In genomic region chr2:18635052-18635451, GRCm38 (mm10) we compare ENCODE assay signal across 8 mouse cellular contexts. TPM values are rescaled to one million over a fixed set of nuclear protein-coding genes. Genes with fewer than 3 reads are reported as not detected.
DNase-seq lines count a peak whose midpoint lies in the region; ATAC-seq and TF ChIP-seq lines count a peak whose summit lies in the region.

No protein-coding gene starts in this region.

- H3K27me3 ChIP-seq in liver, adult 2 months (ENCODE audit: control insufficient read depth, insufficient read depth, low read length) = no peaks in the 10 kb centered on the region
- H3K27me3 ChIP-seq in cerebellum, adult 2 months (ENCODE audit: control insufficient read depth, insufficient read depth, low read length) = no peaks in the 10 kb centered on the region

- no peak overlapping the region for H3K9ac ChIP-seq in liver, adult 2 months (ENCODE audit: low read depth, low read length)

- TF ChIP-seq POLR2A in liver, adult 2 months (IDR thresholded peaks at IDR 0.05; ENCODE audit: extremely low read depth, insufficient read depth, low read length) = no peak
- TF ChIP-seq POLR2A in cerebellum, adult 2 months (IDR thresholded peaks at IDR 0.05; ENCODE audit: borderline replicate concordance, insufficient read depth, low read length) = no peak

- peak; percentile 42 for DNase-seq in liver, adult 2 months (ENCODE audit: extremely low read depth, low read depth, low spot score)
- DNase-seq in liver = no peak
- DNase-seq in cerebellum, adult 2 months = peak; percentile 98 to 100
- DNase-seq in gastrocnemius, postnatal 14 days = peak; percentile 35
- DNase-seq in layer of hippocampus, adult 9-11 months = peak; percentile 87
- peak; percentile 88 to 91 for DNase-seq in right cerebral cortex, adult 2 months (ENCODE audit: low spot score in 2 of 2)
- DNase-seq in urinary bladder, postnatal 25 days (ENCODE audit: low spot score) = no peak

- H3K79me2 ChIP-seq in liver, adult 2 months (ENCODE audit: control insufficient read depth, insufficient read depth, low read length) = no peaks in the 10 kb centered on the region

- H3K27ac ChIP-seq in liver, adult 2 months (replicated peaks; ENCODE audit: insufficient read depth, low read depth, low read length) = no peak overlapping the region
- no peak overlapping the region for H3K27ac ChIP-seq in cerebellum, adult 2 months (ENCODE audit: insufficient read depth, low read length)

- ATAC-seq in monocyte, adult 5-6 weeks (replicated peaks; ENCODE audit: insufficient number of reproducible peaks, low FRiP score, low TSS enrichment, poor library complexity, severe bottlenecking) = no peak

- H3K36me3 ChIP-seq in liver, adult 2 months (ENCODE audit: control insufficient read depth, insufficient read depth, low read length) = no peaks in the 10 kb centered on the region

- intact Hi-C loops in gastrocnemius, postnatal 14 days (cut with DNase I; ENCODE audit: low total_unique reads) = no loop called here

- whole genome bisulfite sequencing in liver, adult 2 months = 54% methylated on average over 8 of the region's 8 CpGs
- WGBS in cerebellum, adult 2 months = 7% methylated on average over 8 of the region's 8 CpGs

- no peak for TF ChIP-seq CTCF in liver, adult 2 months (IDR thresholded peaks at IDR 0.05; ENCODE audit: low read depth, low read length)
- no peak for TF ChIP-seq CTCF in cerebellum, adult 2 months (IDR thresholded peaks at IDR 0.05; ENCODE audit: borderline replicate concordance, insufficient read depth, low read depth, low read length)

- no peaks in the 10 kb centered on the region for H3K4me1 ChIP-seq in liver, adult 2 months (ENCODE audit: control insufficient read depth, insufficient read depth, low read length)
- peaks cover 3% of the 10 kb centered on the region; the same call in 1 of the 2 replicates for H3K4me1 ChIP-seq in cerebellum, adult 2 months (ENCODE audit: control insufficient read depth, insufficient read depth, low read length)

- no peak overlapping the region for H3K4me3 ChIP-seq in liver, adult 2 months (ENCODE audit: insufficient read depth, low read depth, low read length)
- H3K4me3 ChIP-seq in cerebellum, adult 2 months (replicated peaks; ENCODE audit: insufficient read depth, low read depth, low read length) = no peak overlapping the region

RNA-seq across cellular contexts. Expression of gene Commd3, which starts 37.1 kb away (rescaled TPM):
- 113 and 127 TPM in 2 replicates for total RNA-seq in liver, adult 2 months (2014; rRNA removed)
- 80.1 and 86.5 TPM in 2 replicates for polyA plus RNA-seq in liver, adult 2 months (2012; rRNA removed)
- 124 and 126 TPM in 2 replicates for polyA plus RNA-seq in cerebellum, adult 2 months (2012; rRNA removed)
- total RNA-seq in gastrocnemius, postnatal 14 days (2021) = 100 to 1,000 TPM in 1 of 2 experiments, 10 to 100 TPM in 1; 96.1 to 104 TPM
- total RNA-seq in monocyte, adult 5-6 weeks (2017) = 140 to 146 TPM (median 144 TPM) in 3 replicates

RNA-seq across cellular contexts. Expression of gene Bmi1, which starts 41.8 kb away (rescaled TPM):
- total RNA-seq in liver, adult 2 months (2014; rRNA removed) = 19.9 and 20.4 TPM in 2 replicates
- polyA plus RNA-seq in liver, adult 2 months (2012; rRNA removed) = 8.1 and 8.3 TPM in 2 replicates
- polyA plus RNA-seq in cerebellum, adult 2 months (2012; rRNA removed) = 36.2 and 46.9 TPM in 2 replicates
- 10 to 100 TPM; 25.9 to 28.9 TPM for total RNA-seq in gastrocnemius, postnatal 14 days (2021)
- total RNA-seq in monocyte, adult 5-6 weeks (2017) = 34.3 to 41.0 TPM (median 36.4 TPM) in 3 replicates

RNA-seq across cellular contexts. Expression of gene Spag6, which starts 58.8 kb away (rescaled TPM):
- total RNA-seq in liver, adult 2 months (2014; rRNA removed) = not detected in 2 replicates
- polyA plus RNA-seq in liver, adult 2 months (2012; rRNA removed) = 0.20 TPM in 1 of 2 replicates, not detected in the other
- polyA plus RNA-seq in cerebellum, adult 2 months (2012; rRNA removed) = 2.5 and 3.3 TPM in 2 replicates
- under 1 TPM in 1 of 2 experiments, not detected in 1; 0.62 TPM for total RNA-seq in gastrocnemius, postnatal 14 days (2021)
- 1.6 TPM in 1 of 3 replicates, not detected in the others for total RNA-seq in monocyte, adult 5-6 weeks (2017)

Comparison
In these comparisons a context has a peak if more than half of its experiments do, and no peak if none do; other contexts are left out.
1. DNase-seq: peak in liver, adult 2 months (single experiment), cerebellum, adult 2 months (2 of 2), gastrocnemius, postnatal 14 days (single experiment), layer of hippocampus, adult 9-11 months (single experiment) and right cerebral cortex, adult 2 months (2 of 2); none in liver (single experiment) and urinary bladder, postnatal 25 days (single experiment).